Mouse (Mus musculus): Measurements from ENCODE around the gene Orai3. TPM values are rescaled to one million over a fixed set of nuclear protein-coding genes. Genes with fewer than 3 reads are reported as not detected.

The Orai3 gene
- total RNA-seq, 2 experiments from 2014 or later: 5.4 to 6.7 TPM

GRCm38 (mm10) chr7:127820836-127821509, 51.4 kb downstream of the Orai3 start:
- no peak for ATAC-seq (replicated peaks; ENCODE audit: low FRiP score, poor library complexity, severe bottlenecking)

DNA sequence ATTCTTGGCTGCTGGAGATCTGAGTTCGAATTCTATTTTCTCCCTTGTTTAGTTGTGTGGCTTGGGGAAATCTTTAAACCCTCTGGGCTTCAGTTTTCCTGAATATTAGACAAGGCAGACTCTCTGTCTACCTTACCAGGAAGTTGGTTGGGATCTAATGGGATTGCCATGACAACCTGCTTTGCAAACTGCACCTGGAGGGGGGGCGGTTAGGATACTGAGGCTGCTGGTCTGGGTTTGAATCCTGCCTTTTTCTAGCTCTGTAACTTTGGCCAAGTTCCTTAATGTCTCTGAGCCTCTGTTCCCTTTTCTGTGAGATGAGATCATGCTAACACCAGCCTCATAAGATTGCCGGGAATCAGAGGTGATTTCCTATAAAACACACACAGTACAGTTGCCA, 52.9 kb downstream of the Orai3 start:
- no peak for ATAC-seq (replicated peaks; ENCODE audit: low FRiP score, poor library complexity, severe bottlenecking)

GRCm38 (mm10) chr7:127823236-127824171, 53.9 kb downstream of the Orai3 start:
- ATAC-seq (replicated peaks; ENCODE audit: low FRiP score, poor library complexity, severe bottlenecking): no peak

- ATAC-seq (replicated peaks; ENCODE audit: low FRiP score, poor library complexity, severe bottlenecking): no peak
Measured at GRCm38 (mm10) chr7:127824176-127824871, 54.7 kb downstream of the Orai3 start, which contains the start of the genes Stx4a and Stx1b. Stx4a (plus strand) TSS chr7:127824294. Stx1b (minus strand) TSS chr7:127824549.

Other genes with a start within 250 kb of the Orai3 start
- gene Tmem265, start 208.4 kb upstream of the Orai3 start, total RNA-seq (2015; ENCODE audit: low replicate concordance): 6.5 TPM in 1 of 2 replicates, not detected in the other
- 1.3 TPM in 1 of 2 replicates, not detected in the other for gene Tmem265, start 208.4 kb upstream of the Orai3 start, total RNA-seq (2017; ENCODE audit: low replicate concordance)
- gene Phkg2, start 196.5 kb upstream of the Orai3 start, total RNA-seq (2015; ENCODE audit: low replicate concordance): 58.7 and 76.0 TPM in 2 replicates
- gene Phkg2, start 196.5 kb upstream of the Orai3 start, total RNA-seq (2017; ENCODE audit: low replicate concordance): 27.9 and 44.7 TPM in 2 replicates
- 21.8 and 32.1 TPM in 2 replicates for gene Ccdc189, start 181.2 kb upstream of the Orai3 start, total RNA-seq (2015; ENCODE audit: low replicate concordance)
- 26.7 and 41.9 TPM in 2 replicates for gene Ccdc189, start 181.2 kb upstream of the Orai3 start, total RNA-seq (2017; ENCODE audit: low replicate concordance)
- gene Rnf40, start 181.0 kb upstream of the Orai3 start, total RNA-seq (2015; ENCODE audit: low replicate concordance): 22.0 and 49.9 TPM in 2 replicates
- gene Rnf40, start 181.0 kb upstream of the Orai3 start, total RNA-seq (2017; ENCODE audit: low replicate concordance): 60.3 and 108 TPM in 2 replicates
- gene Zfp629, start 154.0 kb upstream of the Orai3 start, total RNA-seq (2015; ENCODE audit: low replicate concordance): 2.2 and 5.4 TPM in 2 replicates
- gene Zfp629, start 154.0 kb upstream of the Orai3 start, total RNA-seq (2017; ENCODE audit: low replicate concordance): 0.38 and 1.3 TPM in 2 replicates
- gene Bcl7c, start 60.9 kb upstream of the Orai3 start, total RNA-seq (2015; ENCODE audit: low replicate concordance): 4.0 and 9.6 TPM in 2 replicates
- 2.6 and 12.7 TPM in 2 replicates for gene Bcl7c, start 60.9 kb upstream of the Orai3 start, total RNA-seq (2017; ENCODE audit: low replicate concordance)
- not detected in 2 replicates for gene Ctf1, start 57.1 kb upstream of the Orai3 start, total RNA-seq (2015; ENCODE audit: low replicate concordance)
- gene Ctf1, start 57.1 kb upstream of the Orai3 start, total RNA-seq (2017; ENCODE audit: low replicate concordance): not detected in 2 replicates
- gene Ctf2, start 37.6 kb upstream of the Orai3 start, total RNA-seq (2015; ENCODE audit: low replicate concordance): not detected in 2 replicates
- not detected in 2 replicates for gene Ctf2, start 37.6 kb upstream of the Orai3 start, total RNA-seq (2017; ENCODE audit: low replicate concordance)
- gene Fbxl19, start 25.3 kb upstream of the Orai3 start, total RNA-seq (2015; ENCODE audit: low replicate concordance): 1.7 and 1.8 TPM in 2 replicates
- gene Fbxl19, start 25.3 kb upstream of the Orai3 start, total RNA-seq (2017; ENCODE audit: low replicate concordance): 1.5 and 3.6 TPM in 2 replicates
- 38.1 and 42.5 TPM in 2 replicates for gene Setd1a, start 6.9 kb downstream of the Orai3 start, total RNA-seq (2015; ENCODE audit: low replicate concordance)
- gene Setd1a, start 6.9 kb downstream of the Orai3 start, total RNA-seq (2017; ENCODE audit: low replicate concordance): 14.8 and 21.3 TPM in 2 replicates
- 8.6 and 10.9 TPM in 2 replicates for gene Gm49388, start 15.8 kb downstream of the Orai3 start, total RNA-seq (2015; ENCODE audit: low replicate concordance)
- gene Gm49388, start 15.8 kb downstream of the Orai3 start, total RNA-seq (2017; ENCODE audit: low replicate concordance): 4.5 and 10.7 TPM in 2 replicates
- gene Hsd3b7, start 30.8 kb downstream of the Orai3 start, total RNA-seq (2015; ENCODE audit: low replicate concordance): 5.8 TPM in 1 of 2 replicates, not detected in the other
- 2.6 and 3.5 TPM in 2 replicates for gene Hsd3b7, start 30.8 kb downstream of the Orai3 start, total RNA-seq (2017; ENCODE audit: low replicate concordance)
- 10.5 and 30.6 TPM in 2 replicates for gene Stx4a, start 54.5 kb downstream of the Orai3 start, total RNA-seq (2015; ENCODE audit: low replicate concordance)
- gene Stx4a, start 54.5 kb downstream of the Orai3 start, total RNA-seq (2017; ENCODE audit: low replicate concordance): 12.7 and 13.3 TPM in 2 replicates
- not detected in 2 replicates for gene Stx1b, start 54.7 kb downstream of the Orai3 start, total RNA-seq (2015; ENCODE audit: low replicate concordance)
- gene Stx1b, start 54.7 kb downstream of the Orai3 start, total RNA-seq (2017; ENCODE audit: low replicate concordance): 0.98 TPM in 1 of 2 replicates, not detected in the other
- gene Zfp646, start 106.4 kb downstream of the Orai3 start, total RNA-seq (2015; ENCODE audit: low replicate concordance): 18.0 and 31.4 TPM in 2 replicates
- 34.3 and 47.1 TPM in 2 replicates for gene Zfp646, start 106.4 kb downstream of the Orai3 start, total RNA-seq (2017; ENCODE audit: low replicate concordance)
- 1.7 and 6.5 TPM in 2 replicates for gene Zfp668, start 107.0 kb downstream of the Orai3 start, total RNA-seq (2015; ENCODE audit: low replicate concordance)
- 3.2 and 16.5 TPM in 2 replicates for gene Zfp668, start 107.0 kb downstream of the Orai3 start, total RNA-seq (2017; ENCODE audit: low replicate concordance)
- gene Prss53, start 121.2 kb downstream of the Orai3 start, total RNA-seq (2015; ENCODE audit: low replicate concordance): not detected in 2 replicates
- 0.64 TPM in 1 of 2 replicates, not detected in the other for gene Prss53, start 121.2 kb downstream of the Orai3 start, total RNA-seq (2017; ENCODE audit: low replicate concordance)
- not detected in 2 replicates for gene Gm21974, start 125.6 kb downstream of the Orai3 start, total RNA-seq (2015; ENCODE audit: low replicate concordance)
- not detected in 2 replicates for gene Gm21974, start 125.6 kb downstream of the Orai3 start, total RNA-seq (2017; ENCODE audit: low replicate concordance)
- 24.3 and 33.5 TPM in 2 replicates for gene Vkorc1, start 125.8 kb downstream of the Orai3 start, total RNA-seq (2015; ENCODE audit: low replicate concordance)
- gene Vkorc1, start 125.8 kb downstream of the Orai3 start, total RNA-seq (2017; ENCODE audit: low replicate concordance): 2.1 and 5.9 TPM in 2 replicates
- 39.3 and 58.7 TPM in 2 replicates for gene Bckdk, start 134.3 kb downstream of the Orai3 start, total RNA-seq (2015; ENCODE audit: low replicate concordance)
- 9.7 and 17.3 TPM in 2 replicates for gene Bckdk, start 134.3 kb downstream of the Orai3 start, total RNA-seq (2017; ENCODE audit: low replicate concordance)
- gene Kat8, start 142.7 kb downstream of the Orai3 start, total RNA-seq (2015; ENCODE audit: low replicate concordance): 8.0 and 18.0 TPM in 2 replicates
- gene Kat8, start 142.7 kb downstream of the Orai3 start, total RNA-seq (2017; ENCODE audit: low replicate concordance): 12.9 and 16.7 TPM in 2 replicates
- gene Prss8, start 160.3 kb downstream of the Orai3 start, total RNA-seq (2015; ENCODE audit: low replicate concordance): not detected in 2 replicates
- not detected in 2 replicates for gene Prss8, start 160.3 kb downstream of the Orai3 start, total RNA-seq (2017; ENCODE audit: low replicate concordance)
- gene Prss36, start 176.9 kb downstream of the Orai3 start, total RNA-seq (2015; ENCODE audit: low replicate concordance): 3.8 TPM in 1 of 2 replicates, not detected in the other
- gene Prss36, start 176.9 kb downstream of the Orai3 start, total RNA-seq (2017; ENCODE audit: low replicate concordance): not detected in 2 replicates
- gene Fus, start 197.6 kb downstream of the Orai3 start, total RNA-seq (2015; ENCODE audit: low replicate concordance): 125 and 187 TPM in 2 replicates
- 81.2 and 118 TPM in 2 replicates for gene Fus, start 197.6 kb downstream of the Orai3 start, total RNA-seq (2017; ENCODE audit: low replicate concordance)
- 12.2 and 56.9 TPM in 2 replicates for gene Pycard, start 224.1 kb downstream of the Orai3 start, total RNA-seq (2015; ENCODE audit: low replicate concordance)
- gene Pycard, start 224.1 kb downstream of the Orai3 start, total RNA-seq (2017; ENCODE audit: low replicate concordance): 2.2 and 5.7 TPM in 2 replicates
- not detected in 2 replicates for gene Trim72, start 234.1 kb downstream of the Orai3 start, total RNA-seq (2015; ENCODE audit: low replicate concordance)
- gene Trim72, start 234.1 kb downstream of the Orai3 start, total RNA-seq (2017; ENCODE audit: low replicate concordance): not detected in 2 replicates

Measured in erythroid progenitor cell, adult 5-6 weeks (primary cell).